Mouse (Mus musculus) left cerebral cortex, postnatal 14 days (tissue): Measurements from ENCODE around the gene Pip. TPM values are rescaled to one million over a fixed set of nuclear protein-coding genes. Genes with fewer than 3 reads are reported as not detected.

Experiments
- DNase-seq, 2 experiments: peaks; one replicate each; pipeline ENCODE4 v3.0.0; 2021 to 2022; ENCODE audit warnings: low spot score in 2 of 2, mixed read lengths in 1 of 2
- intact Hi-C: fragments of 180-260 bp; cut with DNase I; formaldehyde crosslinking; loops from one replicate; pipeline ENCODE4 v1.15.1; 2025
- long read RNA-seq, 2 experiments: library from polyadenylated mRNA; stranded (forward); transcript quantifications; one replicate each; pipeline ENCODE4 v2.0.0; 2021
- total RNA-seq, 2 experiments: library from RNA; stranded (reverse); gene quantifications; 2 replicates each; pipeline ENCODE4 v1.2.3; 2021

Gene Pip
- total RNA-seq, result not detected
- long read RNA-seq, experiment 1, result 0 reads
- long read RNA-seq, experiment 2, result 0 reads

DNA sequence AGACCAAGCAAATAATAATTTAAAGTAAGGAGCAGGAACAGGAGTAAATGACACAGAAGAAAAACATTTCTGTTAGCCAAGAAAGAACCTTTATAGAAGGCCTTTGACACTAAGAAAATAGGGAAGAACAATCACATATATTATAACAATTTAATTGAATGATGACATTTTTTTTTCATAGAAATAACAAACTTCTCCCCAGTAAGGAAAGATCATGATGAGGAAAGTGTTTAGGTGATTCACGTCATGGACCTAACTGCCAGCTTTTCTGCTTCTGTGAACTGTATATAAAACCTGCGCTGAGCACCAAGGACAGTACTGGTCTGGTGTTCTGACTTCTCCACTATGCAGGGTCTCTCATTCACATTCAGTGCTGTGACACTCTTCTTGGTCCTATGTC lies at the start of gene Pip:
Gene Pip, plus strand, starts transcription at position 301 of the 400 bp plus-strand sequence.
- DNase-seq, result no peak
- intact Hi-C loops, result no loop called here

DNA sequence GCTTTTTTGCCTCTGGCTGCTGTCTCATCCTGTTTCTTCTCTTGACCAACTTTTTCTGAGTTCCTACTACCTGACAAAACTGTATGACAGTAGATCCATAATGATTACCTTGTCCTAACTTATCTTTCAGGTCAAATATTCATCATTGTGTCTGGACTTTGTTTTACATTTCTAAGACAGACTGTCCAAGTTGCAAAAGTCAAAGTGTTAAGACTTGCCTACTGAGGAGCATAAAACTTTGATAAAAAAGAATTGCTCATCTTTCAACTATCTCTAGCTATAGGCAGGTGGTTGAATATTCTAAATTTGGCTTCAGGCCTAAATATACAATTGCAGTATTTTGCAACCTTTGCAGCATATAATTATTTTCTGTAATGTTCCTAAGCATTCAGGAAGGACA lies 23.2 kb upstream of the Pip start:
- intact Hi-C loops, result no loop called here
- no peak for DNase-seq

GRCm38 (mm10) chr6:41829516-41829915 lies 17.8 kb upstream of the Pip start:
- intact Hi-C loops, result no loop called here
- DNase-seq, result no peak

- intact Hi-C loops, result no loop called here
- no peak for DNase-seq
Measured at GRCm38 (mm10) chr6:41852689-41853088, 5.4 kb downstream of the Pip start, which contains the start of gene Sval2. TSS of gene Sval2 (plus strand) at chr6:41852989.

- intact Hi-C loops, result no loop called here
- no peak for DNase-seq
Measured at GRCm38 (mm10) chr6:41864038-41864437, 16.7 kb downstream of the Pip start.

Other genes starting within 250 kb of the Pip start
- gene Ephb6, start 242.1 kb upstream of the Pip start, total RNA-seq, result 100 to 1,000 TPM; 142 to 146 TPM
- 1 to 10 TPM; 1.8 to 3.0 TPM for gene Trpv6, start 211.1 kb upstream of the Pip start, total RNA-seq
- not detected for gene Trpv5, start 166.8 kb upstream of the Pip start, total RNA-seq
- not detected for gene Llcfc1, start 163.1 kb upstream of the Pip start, total RNA-seq
- gene Kel, start 143.2 kb upstream of the Pip start, total RNA-seq, result not detected
- not detected for gene Olfr459, start 72.4 kb upstream of the Pip start, total RNA-seq
- not detected for gene Sval2, start 5.5 kb downstream of the Pip start, total RNA-seq
- not detected for gene Sval1, start 104.1 kb downstream of the Pip start, total RNA-seq
- not detected for gene Sval3, start 120.6 kb downstream of the Pip start, total RNA-seq
- not detected for gene Sva, start 190.9 kb downstream of the Pip start, total RNA-seq